Mouse (Mus musculus) kidney, postnatal 0 days (tissue): ENCODE measurements at regions not wholly inside any gene's neighbourhood (a gene's known extent, or its start where the extent isn't known, plus 50 kb on each side); places are given as distances from the start of the nearest gene placed in this dataset.

ENCODE experiments used
- ATAC-seq: fragments of 200-750 bp; cut with Nextera tagmentation; replicated peaks from 2 replicates; pipeline ENCODE4 v1.8.0; 2017; ENCODE audit warnings: low read depth, moderate number of reproducible peaks, moderate TSS enrichment, moderate library complexity; ENCODE audit not compliant: low FRiP score
- DNase-seq: peaks from one replicate; pipeline ENCODE4 v3.0.0-alpha.2; 2016; ENCODE audit warnings: low spot score
- H3K27ac ChIP-seq: fragments of 300-500 bp; sonication (generic); 2 replicates; pipeline ENCODE4 v1.5.1; 2014; ENCODE audit warnings: mild to moderate bottlenecking
- H3K27me3 ChIP-seq: fragments of 300-500 bp; sonication (generic); 2 replicates; pipeline ENCODE4 v1.6.1; 2014; ENCODE audit warnings: low read length, mixed read lengths; ENCODE audit not compliant: insufficient read depth
- H3K36me3 ChIP-seq: fragments of 300-500 bp; sonication (generic); 2 replicates; pipeline ENCODE4 v1.6.1; 2014; ENCODE audit warnings: low read length, mixed read lengths; ENCODE audit not compliant: insufficient read depth
- H3K4me1 ChIP-seq: fragments of 300-500 bp; sonication (generic); replicated peaks from 2 replicates; pipeline ENCODE4 v1.6.1; 2014; ENCODE audit warnings: antibody characterized with exemption, low read length, mixed read lengths; ENCODE audit not compliant: insufficient read depth
- H3K4me2 ChIP-seq: fragments of 300-500 bp; sonication (generic); 2 replicates; pipeline ENCODE4 v1.6.1; 2014; ENCODE audit warnings: mild to moderate bottlenecking, low read length, moderate library complexity, mixed read lengths
- H3K4me3 ChIP-seq: fragments of 300-500 bp; sonication (generic); replicated peaks from 2 replicates; pipeline ENCODE4 v1.5.1; 2014; ENCODE audit warnings: low read depth, low read length
- H3K9ac ChIP-seq: fragments of 300-500 bp; sonication (generic); 2 replicates; pipeline ENCODE4 v1.6.1; 2014; ENCODE audit warnings: low read depth, low read length
- H3K9me3 ChIP-seq: fragments of 300-500 bp; sonication (generic); replicated peaks from 2 replicates; pipeline ENCODE4 v1.6.1; 2016; ENCODE audit warnings: low read length, inconsistent platforms, mixed read lengths
- CTCF ChIP-seq: IDR thresholded peaks from 2 replicates; pipeline ENCODE4 v1.5.1; 2016; ENCODE audit warnings: antibody characterized with exemption, low read depth, mild to moderate bottlenecking, moderate library complexity
- WGBS: fragments of 180-500 bp; shearing (Covaris S2); extraction: QIAGEN DNeasy Blood & Tissue Kit; methylation state at CpG from one replicate; pipeline ENCODE4 v1.1.7; 2014; 5-methylcytosine and 5-hydroxymethylcytosine counted together

DNA sequence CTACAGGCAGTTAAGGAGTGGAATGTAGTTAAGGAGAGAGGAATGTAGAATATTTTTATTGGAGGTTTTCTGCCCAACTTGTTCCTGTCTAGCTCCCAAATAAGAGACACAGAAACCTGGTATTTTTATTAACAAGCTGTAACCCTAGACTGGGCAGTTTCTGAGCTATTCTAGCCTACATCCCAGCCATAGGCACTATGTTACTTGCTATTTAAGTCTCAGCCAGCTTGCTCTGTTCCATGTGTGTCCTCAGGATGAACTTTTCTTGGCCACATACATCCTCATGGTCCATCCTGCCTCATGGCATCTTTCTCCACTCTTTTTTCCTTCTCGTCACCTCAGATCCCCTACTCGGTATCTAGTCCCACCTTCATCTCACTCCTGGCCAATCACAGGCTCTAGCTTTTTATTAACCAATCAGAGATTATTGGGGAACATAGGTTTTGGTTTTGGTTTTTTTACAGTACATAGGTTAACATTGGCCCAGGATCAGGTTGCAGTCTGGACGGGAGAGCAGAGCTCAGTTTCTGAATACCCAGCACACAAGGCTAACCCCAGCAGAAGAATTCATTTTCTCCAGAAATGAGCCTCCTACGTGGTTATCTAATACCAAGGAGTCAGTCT is 167.8 kb upstream of the Spats2l start:
- no peak overlapping the region; the same call in 1 of the 2 replicates for H3K27ac ChIP-seq
- no peak for ATAC-seq
- H3K4me2 ChIP-seq: no peak overlapping the region
- WGBS: 41% methylated on average over 4 of the region's 4 CpGs
- no peaks in the 10 kb centered on the region for H3K27me3 ChIP-seq
- no peak overlapping the region for H3K4me3 ChIP-seq
- H3K9me3 ChIP-seq: no peaks in the 10 kb centered on the region
- no peak for TF ChIP-seq CTCF
- peak; percentile 41 for DNase-seq
- no peaks in the 10 kb centered on the region for H3K36me3 ChIP-seq
- no peaks in the 10 kb centered on the region for H3K4me1 ChIP-seq
- H3K9ac ChIP-seq: no peak overlapping the region

GRCm38 (mm10) chr1:57607026-57607425 is 166.9 kb upstream of the Spats2l start:
- TF ChIP-seq CTCF: no peak
- ATAC-seq: no peak
- no peaks in the 10 kb centered on the region for H3K4me1 ChIP-seq
- H3K36me3 ChIP-seq: no peaks in the 10 kb centered on the region
- WGBS: 53% methylated on average over 8 of the region's 8 CpGs
- no peak overlapping the region for H3K9ac ChIP-seq
- no peak overlapping the region for H3K27ac ChIP-seq
- no peak overlapping the region for H3K4me2 ChIP-seq
- no peaks in the 10 kb centered on the region for H3K27me3 ChIP-seq
- H3K9me3 ChIP-seq: no peaks in the 10 kb centered on the region
- DNase-seq: no peak
- no peak overlapping the region for H3K4me3 ChIP-seq

DNA sequence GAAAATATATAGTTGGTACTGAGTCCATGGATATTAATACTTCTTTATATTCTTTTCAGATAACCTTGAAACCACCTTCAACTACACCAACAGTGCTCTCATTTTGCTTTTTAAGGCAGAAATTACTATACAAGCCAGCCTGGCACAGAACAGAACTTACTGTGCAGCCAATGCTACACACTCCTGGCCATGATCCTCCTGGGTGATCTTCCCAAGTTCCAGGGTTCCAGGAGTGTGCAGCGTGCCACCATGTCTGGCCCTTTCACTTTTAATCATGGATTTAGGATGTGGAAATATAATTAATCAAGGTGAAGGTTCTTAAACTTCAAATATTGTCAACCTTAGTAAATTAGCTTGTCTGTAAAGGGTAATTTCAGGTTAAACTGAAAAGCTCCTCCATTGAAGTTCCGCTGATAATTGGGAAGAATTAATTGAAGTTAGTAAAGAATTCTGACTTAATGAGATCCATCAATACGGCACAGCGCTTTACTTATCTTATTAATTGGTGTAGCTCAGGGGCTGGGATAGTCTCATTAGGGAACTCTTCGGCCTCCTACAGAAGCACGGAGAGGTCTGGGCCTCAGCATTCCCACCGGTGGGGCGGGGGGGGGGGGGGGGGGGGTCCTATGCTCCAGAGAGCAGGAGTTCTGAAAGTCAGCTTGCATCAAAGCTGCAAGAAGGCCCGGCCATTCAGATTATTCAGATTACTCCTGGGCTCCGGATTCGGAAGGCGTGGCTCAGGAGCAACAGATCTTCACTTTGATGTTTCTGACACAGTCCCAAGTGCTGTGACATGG is 166.1 kb upstream of the Spats2l start:
- no peak overlapping the region for H3K4me2 ChIP-seq
- DNase-seq (no peak), ATAC-seq (no peak)
- no peak overlapping the region for H3K9ac ChIP-seq
- no peak overlapping the region for H3K4me3 ChIP-seq
- no peak for TF ChIP-seq CTCF
- no peaks in the 10 kb centered on the region for H3K27me3 ChIP-seq
- H3K36me3 ChIP-seq: no peaks in the 10 kb centered on the region
- 63% methylated on average over 12 of the region's 12 CpGs for WGBS
- H3K4me1 ChIP-seq: no peaks in the 10 kb centered on the region
- no peaks in the 10 kb centered on the region for H3K9me3 ChIP-seq
- no peak overlapping the region for H3K27ac ChIP-seq

DNA sequence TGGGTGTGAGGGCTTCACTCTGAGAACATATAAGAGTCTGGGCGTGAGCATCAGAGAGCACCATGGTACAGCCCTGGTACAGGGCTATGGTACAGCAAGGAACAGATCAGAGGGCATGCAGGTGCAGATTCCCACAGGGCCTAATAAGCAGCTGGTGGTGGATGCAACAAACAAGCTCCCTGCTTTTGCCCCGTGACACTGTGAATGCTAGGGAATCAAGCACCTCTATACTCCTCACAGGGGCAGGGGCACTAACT is 165.6 kb upstream of the Spats2l start:
- no peak overlapping the region for H3K9ac ChIP-seq
- H3K4me3 ChIP-seq: no peak overlapping the region
- ATAC-seq (no peak), DNase-seq (no peak)
- no peak overlapping the region for H3K27ac ChIP-seq
- H3K36me3 ChIP-seq: no peaks in the 10 kb centered on the region
- H3K27me3 ChIP-seq: no peaks in the 10 kb centered on the region
- H3K4me1 ChIP-seq: no peaks in the 10 kb centered on the region; the same call in 1 of the 2 replicates
- H3K4me2 ChIP-seq: no peak overlapping the region
- 34% methylated on average over 2 of the region's 2 CpGs for WGBS
- no peak for TF ChIP-seq CTCF
- no peaks in the 10 kb centered on the region for H3K9me3 ChIP-seq

DNA sequence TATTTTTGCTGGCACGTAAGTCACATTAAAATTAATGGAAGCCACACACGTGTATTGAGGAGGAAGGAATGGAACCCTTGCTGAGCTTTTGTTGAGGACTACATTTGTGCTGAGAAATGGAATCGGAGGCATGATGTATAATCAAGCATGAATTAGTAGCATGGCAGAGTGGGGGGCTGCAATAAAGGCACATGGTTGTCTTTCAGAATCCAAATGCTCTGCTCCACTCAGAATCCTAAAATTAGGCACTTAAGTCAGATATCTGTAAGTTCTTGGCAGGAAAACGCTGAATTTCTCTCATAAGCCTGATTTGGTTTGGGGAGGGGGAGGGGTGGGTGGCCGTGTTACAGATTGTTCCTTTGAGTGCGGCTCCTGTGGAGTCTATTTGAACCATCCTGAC is 164.7 kb upstream of the Spats2l start:
- Histone ChIP-seq H3K27ac (no peak overlapping the region), H3K4me2 (no peak overlapping the region), H3K9ac (no peak overlapping the region), H3K4me3 (no peak overlapping the region), H3K36me3 (no peaks in the 10 kb centered on the region), H3K9me3 (no peaks in the 10 kb centered on the region), H3K27me3 (no peaks in the 10 kb centered on the region), H3K4me1 (no peaks in the 10 kb centered on the region; the same call in 1 of the 2 replicates)
- DNase-seq: no peak
- TF ChIP-seq CTCF: no peak
- ATAC-seq: no peak
- 62% methylated on average over 6 of the region's 6 CpGs for WGBS

DNA sequence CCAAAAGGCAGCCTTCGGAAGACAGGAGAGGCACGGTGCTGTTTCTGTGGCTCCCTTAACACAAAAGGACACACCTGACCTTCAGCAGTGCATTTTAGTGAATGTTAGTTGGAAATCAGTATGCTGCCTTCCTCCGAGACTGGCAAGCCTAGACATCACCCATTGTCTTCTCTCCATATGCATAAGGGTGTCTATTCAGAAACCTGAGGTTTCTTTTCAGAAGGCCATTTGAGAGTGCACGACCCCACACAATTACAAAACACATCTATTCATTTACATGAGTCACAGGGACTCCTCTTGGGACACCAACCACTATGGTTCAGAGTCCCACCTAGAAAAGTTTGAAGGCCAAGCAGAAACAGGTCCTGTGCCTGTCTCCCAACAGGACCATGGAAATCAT is 161.8 kb upstream of the Spats2l start:
- 80% methylated on average over 4 of the region's 4 CpGs for WGBS
- no peaks in the 10 kb centered on the region for H3K9me3 ChIP-seq
- no peak overlapping the region for H3K4me3 ChIP-seq
- H3K36me3 ChIP-seq: no peaks in the 10 kb centered on the region
- TF ChIP-seq CTCF: no peak
- H3K27me3 ChIP-seq: no peaks in the 10 kb centered on the region
- no peak overlapping the region for H3K9ac ChIP-seq
- DNase-seq (no peak), ATAC-seq (no peak)
- no peak overlapping the region for H3K4me2 ChIP-seq
- H3K4me1 ChIP-seq: no peaks in the 10 kb centered on the region; the same call in 1 of the 2 replicates
- H3K27ac ChIP-seq: no peak overlapping the region
